Mouse (Mus musculus) megakaryocyte-erythroid progenitor cell, adult 5-6 weeks (primary cell): ENCODE measurements around the gene Wdr24. TPM values are rescaled to one million over a fixed set of nuclear protein-coding genes. Genes with fewer than 3 reads are reported as not detected.

Source experiments
- ATAC-seq: replicated peaks from 2 replicates; pipeline ENCODE4 v1.8.0; 2016; ENCODE audit warnings: mild to moderate bottlenecking, inconsistent platforms; ENCODE audit not compliant: severe bottlenecking, poor library complexity, low FRiP score, low TSS enrichment
- total RNA-seq, 2 experiments: library from RNA; stranded (forward) in 1 of 2; stranded (reverse) in 1 of 2; fragments of 200-1000, 215-1000 nt in 1 of 2; fragments of >200 nt in 1 of 2; fragmentation: Nextera tagmentation in 1 of 2; gene quantifications; 2 replicates each; pipeline ENCODE4 v1.2.3; 2014 to 2017

Wdr24 gene
- total RNA-seq (2014; fragmentation: Nextera tagmentation) = 16.6 and 33.3 TPM in 2 replicates
- total RNA-seq (2017) = 15.5 and 17.2 TPM in 2 replicates

DNA sequence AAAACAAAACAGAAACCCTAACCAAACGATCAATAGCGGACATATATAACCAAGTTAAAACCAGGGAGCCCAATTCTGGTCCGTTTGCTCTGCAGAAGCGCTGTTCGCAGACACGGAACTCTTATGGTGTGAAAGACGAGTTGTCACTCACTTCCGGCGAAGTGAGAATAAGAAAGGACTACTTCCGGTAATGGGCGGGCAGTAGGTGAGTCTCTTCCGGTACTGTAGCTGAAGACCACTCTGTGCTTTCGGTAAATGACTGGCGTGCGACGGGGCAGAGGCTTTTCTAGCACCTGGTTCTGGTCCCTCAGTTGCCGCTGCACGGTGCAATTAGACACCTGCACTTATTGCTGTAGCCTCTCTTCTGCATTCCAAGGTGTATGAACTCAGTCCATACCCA, at the start of gene Wdr24:
TSS of gene Wdr24 (plus strand) at position 176 of the 400 bp plus-strand sequence.
- peak; percentile 72 for ATAC-seq

DNA sequence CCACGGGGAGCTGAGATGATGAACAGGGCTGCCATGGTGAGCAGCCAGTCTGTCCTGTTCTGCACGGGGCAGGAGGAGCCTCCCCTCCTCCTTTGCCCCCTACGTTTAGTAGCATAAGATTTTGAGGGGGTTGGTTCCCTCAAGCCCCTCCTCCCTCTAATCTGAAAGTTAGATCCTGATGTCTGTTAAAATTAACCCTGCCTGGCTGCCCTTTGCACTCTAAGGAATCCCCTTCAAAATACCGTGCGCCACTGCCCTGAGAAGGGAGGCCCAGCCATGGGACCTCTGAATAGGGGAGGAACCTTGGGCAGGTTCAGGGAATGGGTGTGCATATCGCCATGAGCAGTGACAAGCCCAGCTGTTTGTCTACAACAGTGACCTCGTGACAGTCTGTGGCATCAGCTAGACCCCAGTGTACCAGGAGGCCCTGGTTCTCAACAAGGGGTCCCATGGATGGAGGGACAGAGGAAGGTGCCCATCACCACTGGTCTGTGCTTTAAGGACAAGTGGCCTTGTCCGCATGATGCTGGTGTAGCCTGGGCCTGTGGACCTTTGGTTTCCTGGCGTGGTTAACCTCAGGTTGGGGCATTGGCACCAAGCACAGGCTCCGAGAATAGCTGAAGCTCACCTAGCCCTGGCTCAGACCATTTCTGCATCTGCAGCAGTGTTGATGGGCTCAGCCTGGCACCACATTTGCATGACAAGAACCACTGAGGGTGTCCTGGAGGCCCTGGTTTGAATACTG, 47.9 kb upstream of the Wdr24 start:
- no peak for ATAC-seq

GRCm38 (mm10) chr17:25777948-25778347, 45.5 kb upstream of the Wdr24 start:
- ATAC-seq = no peak

GRCm38 (mm10) chr17:25781339-25781738, 42.1 kb upstream of the Wdr24 start:
- ATAC-seq = no peak

DNA sequence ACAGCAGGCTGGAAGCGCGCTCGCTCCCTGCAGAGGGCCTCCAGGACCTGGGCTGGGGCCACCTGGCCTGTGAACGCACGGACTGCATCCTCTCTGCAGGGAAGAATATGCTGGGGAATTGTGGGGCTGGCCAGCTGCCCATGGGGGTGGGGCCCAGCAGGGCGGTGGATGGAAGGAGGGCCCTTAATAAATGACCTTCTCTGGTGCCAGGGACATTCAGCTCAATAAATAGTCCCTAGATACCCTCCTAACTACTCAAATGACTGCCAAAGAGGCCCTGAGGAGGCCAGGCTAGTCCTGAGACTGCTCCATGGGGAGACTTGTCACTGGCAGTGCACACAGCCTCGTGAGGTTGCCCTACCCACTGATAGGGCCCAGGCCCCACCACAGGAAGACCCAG, 40.3 kb upstream of the Wdr24 start:
- ATAC-seq = no peak

DNA sequence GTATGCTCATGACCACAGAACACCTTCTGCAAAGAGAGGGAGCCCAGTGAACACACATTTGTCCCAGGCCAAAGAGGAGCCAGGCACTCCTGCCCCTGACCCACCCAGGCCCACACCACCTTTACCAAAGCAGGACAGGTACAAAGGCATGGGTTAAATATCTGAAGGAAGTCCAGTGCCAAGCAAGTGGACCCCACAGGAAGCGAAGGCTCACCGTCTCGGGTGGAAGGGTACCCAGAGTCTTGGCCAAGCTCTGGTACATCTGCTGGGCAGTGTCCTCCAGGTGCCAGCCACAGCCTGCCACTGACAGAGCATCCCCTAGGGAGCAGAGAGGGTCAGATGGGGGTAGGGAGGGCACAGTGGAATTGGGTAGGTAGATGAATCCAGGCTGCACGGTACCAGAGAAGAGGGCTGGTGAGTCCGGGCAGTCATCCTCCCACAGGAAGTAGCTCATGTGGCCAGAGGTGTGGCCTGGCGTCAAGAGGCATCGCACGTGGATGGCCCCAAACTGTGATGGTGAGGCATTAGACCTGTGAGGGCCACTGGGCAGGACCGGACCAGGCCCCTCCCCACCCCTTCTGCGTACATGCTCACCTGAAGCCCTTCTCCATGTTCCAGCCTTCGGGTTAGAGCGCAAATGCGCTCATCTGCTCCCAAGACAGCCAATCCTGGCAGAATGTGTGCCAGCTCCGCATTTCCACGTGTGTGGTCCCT, 39.4 kb upstream of the Wdr24 start:
- no peak for ATAC-seq

GRCm38 (mm10) chr17:25785281-25785745, 38.1 kb upstream of the Wdr24 start, which contains the start of gene Haghl:
Gene Haghl, minus strand, starts transcription at chr17:25785673.
- ATAC-seq = peak; percentile 83

GRCm38 (mm10) chr17:25786280-25786679, 37.1 kb upstream of the Wdr24 start, which contains the start of gene Ccdc78:
Gene Ccdc78, plus strand, starts transcription at chr17:25786580.
- no peak for ATAC-seq

- ATAC-seq = no peak
Observed at GRCm38 (mm10) chr17:25786781-25787504, 36.5 kb upstream of the Wdr24 start.

DNA sequence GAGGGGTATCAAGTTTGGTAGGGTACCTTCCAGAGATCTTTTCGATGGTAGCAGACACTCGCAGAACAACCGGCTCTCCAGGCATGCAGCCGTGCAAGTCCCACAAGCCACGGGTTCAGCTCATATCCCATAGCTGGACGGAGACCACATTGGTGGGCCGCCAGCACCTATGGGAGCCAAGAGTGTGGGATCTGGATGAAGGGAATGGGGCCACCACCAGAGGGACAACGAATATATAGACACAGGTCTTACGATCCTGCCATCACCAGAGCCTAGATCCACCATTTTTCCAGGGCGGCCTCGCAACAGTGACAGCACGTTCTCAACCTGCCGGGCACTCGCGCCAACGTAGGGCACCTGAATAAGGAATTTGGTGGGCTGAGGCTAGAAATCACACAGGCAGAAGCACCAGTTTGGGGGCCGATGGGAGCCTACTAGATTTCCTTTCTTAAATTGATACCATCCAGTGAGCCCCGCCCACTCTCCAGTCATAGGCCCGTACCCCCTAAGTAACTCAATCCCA, 32.0 kb upstream of the Wdr24 start:
- no peak for ATAC-seq

DNA sequence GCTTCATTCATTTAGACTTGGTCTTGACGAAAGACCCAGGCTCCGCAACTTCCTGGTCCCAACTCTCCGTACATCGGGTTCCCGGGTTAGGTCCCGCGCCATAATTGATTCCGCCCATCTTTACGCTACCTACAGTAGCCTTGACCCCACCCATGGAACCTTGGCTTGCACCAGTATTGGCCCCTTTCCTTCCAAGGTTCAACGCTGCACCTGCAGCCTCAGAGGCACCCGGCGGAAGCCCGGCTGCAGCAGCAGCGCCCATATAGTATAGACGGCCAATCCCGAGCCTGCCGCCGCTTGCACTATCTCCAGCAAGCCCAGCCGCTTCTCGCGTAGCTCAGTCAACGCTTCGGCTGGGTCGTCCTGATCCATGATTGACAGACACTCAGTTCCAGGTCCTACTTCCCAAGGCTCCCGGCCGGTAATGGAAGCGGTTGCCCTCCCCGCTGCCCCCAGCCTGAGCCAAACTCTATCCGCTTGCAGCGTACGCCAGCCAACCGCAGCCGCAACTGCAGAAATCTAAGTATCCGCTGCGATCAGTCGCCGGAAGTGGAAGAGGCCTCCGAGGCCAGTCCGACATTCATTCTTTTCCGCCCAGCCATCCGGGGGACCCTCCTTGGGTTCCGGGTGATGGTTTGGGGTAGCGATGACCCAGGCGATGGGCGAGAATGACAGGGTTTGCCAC, 31.4 kb upstream of the Wdr24 start:
- ATAC-seq = peak; percentile 55

DNA sequence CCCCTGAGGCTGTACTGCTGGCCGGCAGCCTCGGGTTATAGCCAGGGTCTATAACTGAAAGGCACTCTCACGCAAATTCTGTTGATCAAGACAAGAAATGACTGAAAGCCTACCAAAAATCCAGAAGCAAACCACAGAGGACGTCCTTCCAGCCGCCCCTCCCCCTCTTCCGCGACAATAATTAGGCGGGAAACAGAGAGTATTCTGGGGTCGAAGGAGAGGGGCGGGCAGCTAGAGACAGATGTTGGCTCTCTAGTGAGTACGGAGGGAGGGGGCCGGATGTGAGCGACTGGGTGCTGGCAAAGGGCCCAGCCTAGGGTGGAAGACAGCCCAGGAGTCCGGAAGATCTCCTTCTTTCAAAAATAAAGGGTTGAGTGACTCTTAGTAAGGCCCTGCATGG, 30.8 kb upstream of the Wdr24 start, which contains the start of gene Fam173a:
TSS of gene Fam173a (minus strand) at position 287 of the 400 bp plus-strand sequence.
- ATAC-seq = peak; percentile 55

- no peak for ATAC-seq
Observed at GRCm38 (mm10) chr17:25794197-25794596, 29.2 kb upstream of the Wdr24 start.

DNA sequence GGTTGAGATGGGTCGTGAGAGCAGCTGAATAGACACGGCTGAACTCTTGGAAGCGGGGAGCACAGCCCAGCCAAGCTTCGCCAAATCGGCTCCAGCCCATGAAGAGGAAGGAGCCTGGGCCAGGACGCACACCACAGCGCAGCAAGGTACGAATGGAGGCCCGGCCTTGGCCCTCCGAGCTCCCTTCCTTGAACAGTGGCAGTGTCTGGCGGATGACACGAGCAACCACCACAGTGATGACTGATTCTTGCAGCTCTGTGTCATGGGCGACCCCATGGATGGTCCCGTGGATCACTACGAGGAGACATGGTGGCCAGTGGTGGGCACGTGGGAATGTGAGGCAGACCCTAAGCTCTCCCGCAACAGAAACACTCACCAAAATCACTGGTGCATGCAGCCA, 28.4 kb upstream of the Wdr24 start:
- no peak for ATAC-seq

DNA sequence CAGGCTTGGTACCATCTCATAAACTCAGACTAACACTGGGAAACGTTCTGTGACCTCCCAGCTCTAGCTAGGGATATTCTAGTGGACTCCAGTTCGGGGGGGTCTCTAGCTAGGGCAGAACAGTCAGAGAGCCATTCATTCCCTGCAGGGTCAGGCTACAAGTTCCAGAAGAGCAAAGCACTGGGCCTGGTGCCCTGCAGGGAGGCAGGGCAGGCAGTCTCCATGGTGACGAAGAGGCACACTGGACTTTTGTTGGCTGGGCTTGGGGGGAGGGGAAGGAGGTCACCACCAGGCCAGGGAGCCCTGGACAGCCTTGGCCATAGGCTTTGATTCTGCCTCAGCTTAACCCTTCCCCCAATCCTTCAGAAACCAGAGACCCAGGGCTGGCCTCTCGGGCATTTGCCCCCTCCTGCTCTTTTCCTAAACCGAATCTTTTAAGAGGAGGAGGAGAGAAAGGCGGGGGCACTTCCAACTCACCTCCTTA, 27.8 kb upstream of the Wdr24 start, which contains the start of gene AC134908.4:
TSS of gene AC134908.4 (minus strand) at position 51 of the 484 bp plus-strand sequence.
- ATAC-seq = no peak

GRCm38 (mm10) chr17:25796211-25796771, 27.1 kb upstream of the Wdr24 start:
- ATAC-seq = no peak

DNA sequence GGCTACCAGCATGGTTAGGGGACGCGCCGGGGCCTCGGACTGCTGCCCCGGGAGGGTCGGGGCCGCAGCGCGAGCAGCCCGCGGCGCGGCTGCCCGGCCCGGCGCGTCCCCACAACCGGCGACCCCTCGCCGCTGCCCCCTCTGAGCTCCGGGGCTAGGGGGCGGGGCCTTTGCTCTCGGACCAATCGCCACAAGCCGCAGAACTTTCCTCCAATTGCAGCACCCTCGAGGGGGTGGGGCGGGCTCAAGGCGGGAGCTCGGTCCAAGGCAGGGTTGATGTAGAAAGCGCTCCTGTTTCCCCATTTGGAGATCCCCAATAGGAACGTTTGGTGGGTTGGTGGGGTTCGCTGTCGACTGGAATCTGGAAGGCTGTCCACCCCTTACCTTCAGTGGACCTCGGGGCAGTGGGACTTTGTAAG, 26.5 kb upstream of the Wdr24 start, which contains the start of gene Metrn:
TSS of gene Metrn (minus strand) at position 186 of the 419 bp plus-strand sequence.
- ATAC-seq = peak; percentile 62

GRCm38 (mm10) chr17:25801029-25801428, 22.4 kb upstream of the Wdr24 start:
- peak; percentile 71 for ATAC-seq
